Mouse (Mus musculus): ENCODE measurements around the gene Acot13. TPM values are rescaled to one million over a fixed set of nuclear protein-coding genes. Genes with fewer than 3 reads are reported as not detected.
A peak's percentile ranks its signal among the peaks of the same experiment; 100 is the strongest.

Acot13 gene
- polyA plus RNA-seq, 1 experiment = not detected

- Histone ChIP-seq H3K4me3 (ENCODE audit: insufficient read depth, low read depth, low read length) (peak overlapping the region; percentile 69), H3K27ac (ENCODE audit: insufficient read depth, low read depth, low read length) (peak overlapping the region; percentile 81), H3K4me1 (ENCODE audit: control insufficient read depth, insufficient read depth, low read length) (no peaks in the 10 kb centered on the region)
- TF ChIP-seq CTCF (IDR thresholded peaks at IDR 0.05; ENCODE audit: insufficient read depth, low read depth, low read length) (no peak), POLR2A (IDR thresholded peaks at IDR 0.05; ENCODE audit: insufficient read depth, low read depth, low read length) (0 out of 2 replicates have a peak, but pooled peaks have one; percentile 17)
- 1% methylated on average over 31 of the region's 31 CpGs for WGBS
These were observed 31.2 kb downstream of the Acot13 start for GRCm38 (mm10) chr13:24799925-24800673.

DNA sequence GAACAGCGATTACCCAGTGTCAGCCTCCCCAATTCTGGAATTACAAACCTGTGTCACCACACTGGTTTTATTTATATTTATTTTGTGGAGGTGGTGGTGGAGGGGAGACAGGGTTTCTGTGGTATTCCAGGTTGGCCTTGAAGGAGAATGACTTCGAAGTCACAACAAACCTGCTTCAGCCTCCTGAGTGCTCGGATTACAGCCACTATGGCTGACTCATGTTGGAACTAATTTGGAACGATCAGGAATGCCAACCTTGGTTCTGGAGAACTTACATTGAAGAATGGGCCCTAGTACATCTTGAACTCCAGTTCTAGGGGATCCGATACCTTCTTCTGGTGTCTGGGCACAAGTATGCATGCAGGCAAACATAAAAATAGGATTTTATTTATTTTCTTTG, 32.0 kb downstream of the Acot13 start:
- 60% methylated on average over 5 of the region's 5 CpGs for WGBS
- no peaks in the 10 kb centered on the region for H3K4me1 ChIP-seq (ENCODE audit: control insufficient read depth, insufficient read depth, low read length)
- TF ChIP-seq POLR2A (IDR thresholded peaks at IDR 0.05; ENCODE audit: insufficient read depth, low read depth, low read length) = no peak
- TF ChIP-seq CTCF (IDR thresholded peaks at IDR 0.05; ENCODE audit: insufficient read depth, low read depth, low read length) = no peak
- no peak overlapping the region for H3K4me3 ChIP-seq (ENCODE audit: insufficient read depth, low read depth, low read length)
- no peak overlapping the region for H3K27ac ChIP-seq (ENCODE audit: insufficient read depth, low read depth, low read length)

DNA sequence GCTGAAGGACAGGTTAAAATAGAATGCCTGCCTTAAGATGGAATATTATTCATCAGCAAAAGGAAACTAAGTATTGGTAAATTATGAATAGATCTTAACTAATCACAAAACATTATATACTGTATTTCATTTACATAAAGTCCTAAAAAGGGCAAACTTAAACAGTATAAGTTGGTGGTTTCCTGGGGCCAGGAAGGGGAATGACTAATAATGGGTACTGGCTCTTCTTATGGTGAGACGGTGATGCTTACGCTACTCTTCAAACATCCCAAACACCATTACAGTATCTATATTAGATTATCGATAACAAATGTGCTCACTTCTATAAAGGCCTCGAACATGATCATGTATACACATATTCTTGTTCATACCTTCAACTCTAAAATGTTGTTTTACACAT, 32.7 kb downstream of the Acot13 start:
- TF ChIP-seq POLR2A (IDR thresholded peaks at IDR 0.05; ENCODE audit: insufficient read depth, low read depth, low read length) = no peak
- no peak for TF ChIP-seq CTCF (IDR thresholded peaks at IDR 0.05; ENCODE audit: insufficient read depth, low read depth, low read length)
- Histone ChIP-seq H3K27ac (ENCODE audit: insufficient read depth, low read depth, low read length) (no peak overlapping the region), H3K4me1 (ENCODE audit: control insufficient read depth, insufficient read depth, low read length) (no peaks in the 10 kb centered on the region), H3K4me3 (ENCODE audit: insufficient read depth, low read depth, low read length) (no peak overlapping the region)
- 99% methylated on average over 4 of the region's 4 CpGs for WGBS

- H3K4me1 ChIP-seq (ENCODE audit: control insufficient read depth, insufficient read depth, low read length) = no peaks in the 10 kb centered on the region
- TF ChIP-seq POLR2A (IDR thresholded peaks at IDR 0.05; ENCODE audit: insufficient read depth, low read depth, low read length) (no peak), CTCF (IDR thresholded peaks at IDR 0.05; ENCODE audit: insufficient read depth, low read depth, low read length) (no peak)
- WGBS = 86% methylated on average over 9 of the region's 9 CpGs
- no peak overlapping the region for H3K27ac ChIP-seq (ENCODE audit: insufficient read depth, low read depth, low read length)
- no peak overlapping the region for H3K4me3 ChIP-seq (ENCODE audit: insufficient read depth, low read depth, low read length)
These were observed 38.8 kb downstream of the Acot13 start for GRCm38 (mm10) chr13:24792411-24793045.

- Histone ChIP-seq H3K4me3 (ENCODE audit: insufficient read depth, low read depth, low read length) (no peak overlapping the region), H3K27ac (ENCODE audit: insufficient read depth, low read depth, low read length) (no peak overlapping the region), H3K4me1 (ENCODE audit: control insufficient read depth, insufficient read depth, low read length) (no peaks in the 10 kb centered on the region)
- TF ChIP-seq CTCF (IDR thresholded peaks at IDR 0.05; ENCODE audit: insufficient read depth, low read depth, low read length) = no peak
- no peak for TF ChIP-seq POLR2A (IDR thresholded peaks at IDR 0.05; ENCODE audit: insufficient read depth, low read depth, low read length)
- WGBS = 79% methylated on average over 2 of the region's 2 CpGs
These were observed 40.0 kb downstream of the Acot13 start for GRCm38 (mm10) chr13:24791349-24791748.

DNA sequence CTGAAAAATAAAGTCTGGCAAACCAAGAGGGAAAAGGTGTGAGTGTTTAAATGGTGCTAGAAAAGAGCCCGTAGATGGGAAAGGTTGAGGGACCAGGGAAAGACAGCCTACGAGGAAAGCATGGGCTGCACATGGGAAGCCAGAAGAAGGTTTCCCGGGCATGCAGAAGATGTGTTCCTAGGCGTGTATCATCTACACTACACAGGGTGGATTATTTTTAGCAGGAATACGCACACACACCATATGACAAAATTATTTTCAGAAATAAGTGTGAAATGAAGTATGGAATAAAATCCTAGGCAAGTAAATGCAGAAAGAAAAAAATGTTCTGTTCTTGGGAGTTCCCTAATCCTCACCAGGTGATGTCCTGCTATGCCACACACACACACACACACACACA, 43.9 kb downstream of the Acot13 start:
- 85% methylated on average over 5 of the region's 5 CpGs for WGBS
- Histone ChIP-seq H3K4me1 (ENCODE audit: control insufficient read depth, insufficient read depth, low read length) (no peaks in the 10 kb centered on the region), H3K4me3 (ENCODE audit: insufficient read depth, low read depth, low read length) (no peak overlapping the region), H3K27ac (ENCODE audit: insufficient read depth, low read depth, low read length) (no peak overlapping the region)
- TF ChIP-seq POLR2A (IDR thresholded peaks at IDR 0.05; ENCODE audit: insufficient read depth, low read depth, low read length) = no peak
- no peak for TF ChIP-seq CTCF (IDR thresholded peaks at IDR 0.05; ENCODE audit: insufficient read depth, low read depth, low read length)

GRCm38 (mm10) chr13:24786014-24786490, 45.3 kb downstream of the Acot13 start:
- WGBS = 39% methylated on average over 11 of the region's 11 CpGs
- Histone ChIP-seq H3K4me1 (ENCODE audit: control insufficient read depth, insufficient read depth, low read length) (no peaks in the 10 kb centered on the region; the same call in 1 of the 2 replicates), H3K4me3 (ENCODE audit: insufficient read depth, low read depth, low read length) (no peak overlapping the region), H3K27ac (ENCODE audit: insufficient read depth, low read depth, low read length) (no peak overlapping the region; the same call in 1 of the 2 replicates)
- TF ChIP-seq POLR2A (IDR thresholded peaks at IDR 0.05; ENCODE audit: insufficient read depth, low read depth, low read length) (no peak), CTCF (IDR thresholded peaks at IDR 0.05; ENCODE audit: insufficient read depth, low read depth, low read length) (no peak)

DNA sequence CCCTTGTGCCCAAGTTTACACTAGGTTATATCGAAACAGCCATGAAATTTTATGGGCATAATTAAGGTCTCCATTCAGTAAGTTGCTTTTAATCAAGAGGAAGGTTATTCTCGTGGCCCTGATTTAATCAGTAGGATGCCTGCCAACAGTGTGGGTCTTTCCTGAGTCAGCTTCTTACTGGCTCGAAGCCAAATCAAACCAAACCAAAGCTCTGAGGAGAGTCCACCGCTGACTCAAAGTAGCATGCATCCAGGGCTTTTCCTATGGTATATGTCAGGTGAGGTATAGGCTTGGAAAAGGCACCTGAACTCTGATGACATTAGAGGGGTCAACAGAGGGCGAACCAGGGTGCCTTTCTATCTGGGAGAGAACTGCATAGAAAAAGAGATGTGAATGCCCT, 49.4 kb downstream of the Acot13 start:
- whole genome bisulfite sequencing = 42% methylated on average over 5 of the region's 5 CpGs
- Histone ChIP-seq H3K27ac (ENCODE audit: insufficient read depth, low read depth, low read length) (no peak overlapping the region), H3K4me1 (ENCODE audit: control insufficient read depth, insufficient read depth, low read length) (no peaks in the 10 kb centered on the region; the same call in 1 of the 2 replicates), H3K4me3 (ENCODE audit: insufficient read depth, low read depth, low read length) (no peak overlapping the region)
- TF ChIP-seq POLR2A (IDR thresholded peaks at IDR 0.05; ENCODE audit: insufficient read depth, low read depth, low read length) (no peak), CTCF (IDR thresholded peaks at IDR 0.05; ENCODE audit: insufficient read depth, low read depth, low read length) (no peak)

GRCm38 (mm10) chr13:24778706-24779380, 52.5 kb downstream of the Acot13 start:
- 90% methylated on average over 8 of the region's 8 CpGs for WGBS
- TF ChIP-seq POLR2A (IDR thresholded peaks at IDR 0.05; ENCODE audit: insufficient read depth, low read depth, low read length) = no peak
- TF ChIP-seq CTCF (IDR thresholded peaks at IDR 0.05; ENCODE audit: insufficient read depth, low read depth, low read length) = no peak
- no peak overlapping the region for H3K4me3 ChIP-seq (ENCODE audit: insufficient read depth, low read depth, low read length)
- H3K4me1 ChIP-seq (ENCODE audit: control insufficient read depth, insufficient read depth, low read length) = no peaks in the 10 kb centered on the region; the same call in 1 of the 2 replicates
- H3K27ac ChIP-seq (ENCODE audit: insufficient read depth, low read depth, low read length) = no peak overlapping the region
